Mouse (Mus musculus) heart, adult 18-20 months (tissue): ENCODE data around the gene Cryge. TPM values are rescaled to one million over a fixed set of nuclear protein-coding genes. Genes with fewer than 3 reads are reported as not detected.

Experiments
- DNase-seq, 2 experiments: peaks; one replicate each; pipeline ENCODE4 v3.0.0; 2021 to 2022; ENCODE audit warnings: mixed read lengths in 1 of 2
- total RNA-seq, 2 experiments: library from RNA; stranded (reverse); gene quantifications; 2 replicates each; pipeline ENCODE4 v1.2.3; 2021

The Cryge gene
- total RNA-seq, 2 experiments from 2014 or later, result not detected

GRCm38 (mm10) chr1:65012726-65013125, 38.2 kb downstream of the Cryge start:
- no peak for DNase-seq

DNA sequence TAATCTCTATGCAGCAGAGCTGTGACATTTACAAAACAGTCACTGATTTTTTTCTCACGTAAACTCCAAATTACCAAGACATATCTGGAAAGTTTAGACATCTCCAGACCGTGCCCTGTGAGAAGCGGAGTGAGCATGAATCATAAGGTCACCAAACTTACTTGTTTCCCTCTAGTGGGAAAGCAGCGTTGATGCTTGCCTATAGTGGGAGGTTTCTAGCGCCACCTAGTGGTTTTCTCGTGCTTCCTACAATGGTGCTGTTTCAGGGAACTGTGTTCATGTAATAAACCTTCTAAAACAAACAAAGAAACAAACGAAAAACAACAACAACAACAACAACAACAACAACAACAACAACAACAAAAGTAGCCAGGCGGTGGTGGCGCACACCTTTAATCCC, 40.8 kb downstream of the Cryge start:
- DNase-seq, result peak; percentile 60 to 83

- DNase-seq, result no peak
Observed at GRCm38 (mm10) chr1:65005575-65005974, 45.4 kb downstream of the Cryge start.

DNA sequence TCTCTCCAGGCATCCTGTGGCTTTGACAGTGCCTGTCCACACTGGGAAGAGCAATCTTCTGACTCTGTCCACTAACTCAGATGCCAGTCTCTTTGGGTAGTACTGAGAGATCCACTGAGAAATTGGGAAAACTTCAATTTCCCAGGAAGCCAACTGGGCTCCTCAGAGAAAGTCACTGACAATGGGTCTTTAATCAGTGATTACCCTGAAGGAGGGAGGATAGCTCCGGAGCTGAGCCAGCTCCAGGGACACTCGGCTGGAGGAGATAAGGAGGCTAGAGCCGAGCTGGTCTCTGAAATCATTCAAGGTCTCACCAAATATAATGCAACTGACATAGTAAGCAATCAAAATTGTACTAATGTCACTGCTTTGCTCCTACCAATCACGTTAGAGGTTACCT, 46.4 kb downstream of the Cryge start:
- DNase-seq, result no peak

Other genes starting within 250 kb of the Cryge start
- gene Plekhm3, start 94.3 kb downstream of the Cryge start, total RNA-seq, result 1 to 10 TPM; 6.6 to 7.1 TPM
- gene Akr1cl, start 18.4 kb downstream of the Cryge start, total RNA-seq, result under 1 TPM in 1 of 2 experiments, not detected in 1; 0.21 TPM
- gene Crygd, start 12.3 kb upstream of the Cryge start, total RNA-seq, result not detected
- not detected for gene Crygc, start 22.5 kb upstream of the Cryge start, total RNA-seq
- not detected for gene Crygb, start 31.1 kb upstream of the Cryge start, total RNA-seq
- gene Cryga, start 52.2 kb upstream of the Cryge start, total RNA-seq, result not detected
- gene Gm28845, start 68.4 kb upstream of the Cryge start, total RNA-seq, result not detected
- gene D630023F18Rik, start 72.1 kb upstream of the Cryge start, total RNA-seq, result not detected
- gene Idh1, start 135.4 kb upstream of the Cryge start, total RNA-seq, result 10 to 100 TPM; 68.5 to 84.3 TPM
- gene Pikfyve, start 135.5 kb upstream of the Cryge start, total RNA-seq, result 10 to 100 TPM in 1 of 2 experiments, 1 to 10 TPM in 1; 7.8 to 11.5 TPM
- gene Pth2r, start 230.9 kb upstream of the Cryge start, total RNA-seq, result not detected